Mouse (Mus musculus) adrenal gland (tissue): Measurements from ENCODE around the gene Upp2.

Source experiments
- intact Hi-C: fragments of 180-260 bp; cut with DNase I; formaldehyde crosslinking; loops from one replicate; pipeline ENCODE4 v1.15.1; 2025

The Upp2 gene

DNA sequence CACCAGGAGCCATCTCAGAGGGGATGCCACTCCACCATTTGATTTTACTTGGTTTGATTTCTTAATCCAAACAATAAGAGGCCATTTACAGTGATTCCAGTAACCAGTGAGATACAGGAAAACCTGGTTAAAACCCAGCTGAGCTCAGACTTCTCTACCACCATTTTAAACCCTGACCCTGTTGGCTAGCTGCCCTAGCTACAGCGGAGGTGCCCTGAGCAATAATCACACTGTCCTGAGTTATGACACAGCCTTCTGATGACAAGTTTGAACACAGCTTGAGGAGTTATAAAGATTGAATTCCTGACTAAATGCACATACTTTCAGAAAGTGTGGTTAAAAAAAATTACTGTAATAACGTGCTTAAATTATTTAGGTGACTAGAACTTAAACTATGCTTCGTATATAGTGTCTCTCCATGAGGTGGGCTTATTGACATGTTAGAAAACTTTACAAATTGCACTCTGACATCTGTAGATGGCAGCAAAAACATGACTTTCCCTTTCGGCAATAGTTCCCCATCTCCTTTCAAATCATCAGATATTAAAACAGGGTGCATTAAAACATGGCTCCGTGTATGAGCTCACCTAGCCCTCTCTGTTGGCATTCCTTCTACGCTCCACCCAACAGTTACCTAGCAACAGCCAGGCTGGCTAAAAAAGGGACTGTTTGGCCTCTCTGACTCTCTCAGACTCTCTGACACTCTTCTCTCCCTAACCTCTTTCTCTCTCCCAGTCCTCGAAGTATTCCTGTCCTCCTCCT lies 263.1 kb downstream of the Upp2 start:
- intact Hi-C loops: loop anchor here (5.0 to 10.0 kb wide), 2 partner anchors 322 to 595 kb away; no protein-coding TSS in a partner anchor

GRCm38 (mm10) chr2:58832253-58832980 lies 265.3 kb downstream of the Upp2 start:
- intact Hi-C loops: loop anchor here (10.0 kb wide), 1 partner anchor 592 kb away; no protein-coding TSS in a partner anchor

GRCm38 (mm10) chr2:58841021-58841420 lies 273.9 kb downstream of the Upp2 start:
- intact Hi-C loops: no loop called here

DNA sequence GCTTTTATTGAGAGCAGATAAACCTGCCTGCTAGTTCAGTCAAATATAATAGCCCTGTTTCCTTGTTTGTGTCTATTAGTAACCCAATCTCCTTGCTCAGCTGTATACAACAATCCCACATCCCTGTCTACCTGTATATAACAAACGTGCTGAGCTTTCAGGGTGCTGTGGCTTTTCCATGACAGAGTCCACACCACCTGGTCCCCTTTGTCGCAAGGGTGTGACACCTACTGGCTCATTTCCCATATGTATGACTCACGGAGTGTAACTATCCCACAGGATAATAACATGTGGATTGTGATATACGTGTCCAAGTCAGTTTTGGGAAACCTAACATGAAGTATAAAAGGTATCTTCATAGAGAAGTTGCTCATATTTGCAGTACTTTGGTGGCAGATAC lies 275.3 kb downstream of the Upp2 start:
- intact Hi-C loops: no loop called here
